Mouse (Mus musculus) T-helper 2 cell (primary cell): ENCODE measurements around the gene Ifi44.

Experiments used
- in situ Hi-C: fragments of 300-600 bp; cut with MboI, MseI; formaldehyde crosslinking; loops from one replicate; pipeline ENCODE4 v1.15.1; 2025; ENCODE audit warnings: high pct_unique_total_duplicates

Gene Ifi44

GRCm38 (mm10) chr3:151749737-151750136 is at the start of gene Ifi44:
Gene Ifi44 (minus strand): TSS chr3:151749960.
- in situ Hi-C loops: no loop called here

DNA sequence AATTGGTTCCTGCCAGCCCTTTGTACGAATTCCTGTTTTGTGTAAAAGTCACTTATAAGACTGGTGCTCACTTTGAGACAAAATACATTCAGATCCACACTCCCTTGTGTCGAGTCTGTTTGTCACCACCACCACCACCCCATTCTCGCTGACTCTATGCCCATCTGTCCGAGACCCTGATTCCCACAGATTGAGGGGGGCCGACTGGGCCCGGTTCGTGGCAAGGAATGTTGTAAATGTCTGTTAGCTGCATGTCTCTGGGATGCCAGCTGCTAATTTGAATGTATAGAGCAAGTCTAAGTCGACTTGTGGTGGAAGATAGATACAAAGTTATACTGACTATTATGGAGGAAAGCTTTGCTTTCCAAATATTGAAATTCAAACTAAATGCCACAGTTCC is 38.9 kb upstream of the Ifi44 start:
- in situ Hi-C loops: no loop called here

- in situ Hi-C loops: no loop called here
Measured at GRCm38 (mm10) chr3:151775089-151775488, 25.3 kb upstream of the Ifi44 start.

DNA sequence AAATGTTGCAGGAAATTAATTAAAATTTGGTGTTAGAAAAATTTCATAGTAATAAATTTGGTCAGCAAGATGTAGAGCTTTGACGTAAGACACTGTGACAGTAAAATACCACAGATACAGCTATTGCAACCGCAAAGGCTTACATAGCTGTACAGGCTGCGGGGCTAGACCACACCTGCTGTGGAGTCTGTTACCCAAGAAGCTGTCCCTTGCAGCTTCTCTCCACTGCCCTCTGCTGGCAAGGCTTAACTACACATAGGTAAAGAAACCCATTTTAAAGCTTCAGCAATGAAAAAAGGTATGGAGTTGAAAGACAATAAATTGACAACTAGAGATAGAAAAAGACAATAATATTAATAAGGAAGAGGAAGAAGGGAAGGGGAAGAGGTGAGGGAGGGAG is 21.3 kb upstream of the Ifi44 start:
- in situ Hi-C loops: no loop called here

GRCm38 (mm10) chr3:151748514-151748913 is 1.2 kb downstream of the Ifi44 start:
- in situ Hi-C loops: no loop called here

GRCm38 (mm10) chr3:151746058-151746457 is 3.7 kb downstream of the Ifi44 start:
- in situ Hi-C loops: no loop called here

DNA sequence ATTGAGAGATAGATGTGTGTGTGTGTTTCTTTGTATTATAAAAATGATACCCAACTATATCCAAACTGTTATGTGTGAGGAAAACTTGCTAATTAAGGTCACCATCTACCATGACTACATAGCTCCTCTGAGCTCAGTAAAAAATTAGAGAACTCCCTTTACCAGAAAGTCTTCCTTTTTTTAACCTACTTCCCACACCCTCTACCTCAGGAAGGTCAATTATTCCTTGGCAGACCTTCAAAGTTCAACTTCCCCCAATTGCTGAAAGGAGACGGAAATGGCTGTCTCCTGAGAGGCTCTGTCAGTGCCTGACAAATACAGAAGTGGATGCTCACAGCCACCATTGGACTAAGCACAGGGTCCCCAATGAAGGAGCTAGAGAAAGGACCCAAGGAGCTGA is 7.5 kb downstream of the Ifi44 start:
- in situ Hi-C loops: no loop called here

DNA sequence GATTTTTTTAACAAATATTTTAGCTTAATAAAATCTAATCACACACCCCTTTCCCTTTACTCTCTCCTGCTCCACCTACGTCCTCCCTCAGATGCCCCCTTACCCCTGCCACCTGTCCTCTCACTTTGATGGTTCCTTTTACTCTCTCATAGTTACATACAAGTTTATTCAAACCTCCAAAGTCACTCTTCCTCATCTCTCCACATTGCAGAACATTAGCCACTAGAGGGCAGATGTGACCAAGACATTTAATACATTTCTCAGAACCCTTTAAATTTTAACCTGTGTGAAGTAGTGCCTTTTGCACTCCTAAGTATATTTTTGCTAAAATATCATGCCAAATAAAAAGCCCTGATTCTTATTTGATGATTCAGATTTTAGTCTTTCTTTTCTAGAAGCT is 33.5 kb downstream of the Ifi44 start:
- in situ Hi-C loops: loop anchor here (5.0 to 25.0 kb wide), 4 partner anchors 46 to 1246 kb away; partner anchors contain the start of gene Ifi44l

GRCm38 (mm10) chr3:151707335-151707734 is 42.4 kb downstream of the Ifi44 start:
- in situ Hi-C loops: loop anchor here (25.0 kb wide), 1 partner anchor 1255 kb away; no protein-coding TSS in a partner anchor
